Mouse (Mus musculus) WW6 (cell line): ENCODE data around the gene Cacna1d.

Source experiments
- DNase-seq: peaks from one replicate; pipeline ENCODE4 v3.0.0-alpha.2; 2013; ENCODE audit warnings: low read depth, low spot score

Cacna1d gene

DNA sequence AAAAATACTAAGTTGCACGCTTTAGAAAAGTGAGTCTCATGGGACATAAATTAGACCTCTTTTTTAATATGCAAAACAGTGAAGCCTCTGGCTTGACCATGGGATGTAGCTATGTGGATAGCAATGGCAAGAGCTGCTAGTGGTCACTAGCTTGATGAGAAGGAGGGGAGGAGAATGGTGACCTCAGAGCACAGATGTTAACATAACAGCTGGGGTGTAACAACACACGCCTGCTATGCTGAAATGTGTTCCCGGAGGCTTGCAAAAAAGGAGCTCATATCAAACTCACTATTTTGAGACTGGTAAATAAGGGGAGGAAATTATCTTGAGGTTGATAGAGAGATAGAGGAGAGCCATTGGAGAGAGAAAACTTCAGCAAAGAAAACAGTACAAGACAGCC is 32.4 kb downstream of the Cacna1d start:
- DNase-seq, result no peak

GRCm38 (mm10) chr14:30457897-30458296 is 33.4 kb downstream of the Cacna1d start:
- no peak for DNase-seq

- no peak for DNase-seq
These were observed 33.8 kb downstream of the Cacna1d start for GRCm38 (mm10) chr14:30457436-30457835.

- no peak for DNase-seq
These were observed 35.3 kb downstream of the Cacna1d start for GRCm38 (mm10) chr14:30455801-30456595.

- no peak for DNase-seq
These were observed 51.3 kb downstream of the Cacna1d start for GRCm38 (mm10) chr14:30439915-30440314.

DNA sequence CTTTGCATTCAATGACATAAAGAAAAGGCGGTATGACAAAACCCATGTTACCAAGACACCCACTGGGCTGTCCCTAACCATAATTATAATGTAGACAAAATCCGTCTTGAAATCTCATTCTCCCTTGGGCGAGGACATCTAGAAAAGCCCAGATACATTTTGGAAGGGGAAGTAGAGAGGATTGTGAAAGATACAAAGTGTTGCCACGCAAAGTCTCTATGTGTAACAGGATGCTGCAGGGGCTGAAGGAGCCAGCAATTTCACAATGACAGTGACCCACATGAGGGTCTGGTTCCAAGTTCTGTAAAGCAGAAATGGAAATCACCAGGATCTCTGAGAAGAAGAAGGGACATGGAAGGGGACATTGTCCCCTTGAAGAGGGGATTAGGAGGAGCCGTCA is 55.9 kb downstream of the Cacna1d start:
- no peak for DNase-seq

- DNase-seq, result no peak
These were observed 60.8 kb downstream of the Cacna1d start for GRCm38 (mm10) chr14:30430446-30430845.

GRCm38 (mm10) chr14:30430026-30430425 is 61.2 kb downstream of the Cacna1d start:
- DNase-seq, result no peak

GRCm38 (mm10) chr14:30429606-30430005 is 61.6 kb downstream of the Cacna1d start:
- DNase-seq, result no peak

GRCm38 (mm10) chr14:30428757-30429156 is 62.5 kb downstream of the Cacna1d start:
- DNase-seq, result no peak

DNA sequence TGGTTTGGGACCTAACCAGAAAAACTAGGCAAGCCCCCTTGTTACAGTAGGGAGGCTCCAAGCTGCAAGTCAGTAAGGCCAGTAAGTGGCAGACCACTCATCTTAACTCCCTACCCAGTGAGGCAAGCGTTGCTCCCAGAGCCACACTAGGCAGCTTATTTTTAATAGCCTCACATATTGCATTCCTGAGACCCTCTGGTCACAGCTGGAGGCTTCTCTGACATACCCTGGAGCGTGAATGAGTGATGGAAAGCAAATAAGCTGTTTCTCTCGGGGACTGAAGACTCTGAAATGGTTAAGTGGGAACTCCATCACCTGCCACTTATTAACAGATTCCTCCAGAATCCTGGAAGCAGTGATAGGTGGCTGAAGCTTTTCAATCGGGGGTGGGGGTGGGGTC is 65.4 kb downstream of the Cacna1d start:
- DNase-seq, result no peak

- no peak for DNase-seq
These were observed 66.1 kb downstream of the Cacna1d start for GRCm38 (mm10) chr14:30425175-30425574.

DNA sequence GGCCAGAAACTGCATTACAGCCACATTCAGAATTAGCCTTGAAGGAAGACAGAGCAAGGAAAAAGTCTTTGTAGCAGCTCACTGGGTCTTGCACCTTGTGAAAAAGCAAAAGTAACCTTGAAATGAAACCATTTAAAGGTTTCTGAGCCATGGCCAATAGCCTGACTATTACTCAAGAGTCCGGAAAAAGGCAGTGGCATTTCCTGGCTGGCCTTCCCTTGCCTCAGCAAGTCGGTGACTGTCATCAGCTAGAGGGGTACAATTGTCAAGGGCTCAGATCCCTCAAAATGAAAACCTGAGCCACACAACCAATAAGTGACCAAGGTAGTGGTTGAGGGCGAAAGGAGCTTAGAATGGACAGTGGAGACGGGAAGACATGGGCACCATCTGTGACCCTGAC is 66.6 kb downstream of the Cacna1d start:
- no peak for DNase-seq

DNA sequence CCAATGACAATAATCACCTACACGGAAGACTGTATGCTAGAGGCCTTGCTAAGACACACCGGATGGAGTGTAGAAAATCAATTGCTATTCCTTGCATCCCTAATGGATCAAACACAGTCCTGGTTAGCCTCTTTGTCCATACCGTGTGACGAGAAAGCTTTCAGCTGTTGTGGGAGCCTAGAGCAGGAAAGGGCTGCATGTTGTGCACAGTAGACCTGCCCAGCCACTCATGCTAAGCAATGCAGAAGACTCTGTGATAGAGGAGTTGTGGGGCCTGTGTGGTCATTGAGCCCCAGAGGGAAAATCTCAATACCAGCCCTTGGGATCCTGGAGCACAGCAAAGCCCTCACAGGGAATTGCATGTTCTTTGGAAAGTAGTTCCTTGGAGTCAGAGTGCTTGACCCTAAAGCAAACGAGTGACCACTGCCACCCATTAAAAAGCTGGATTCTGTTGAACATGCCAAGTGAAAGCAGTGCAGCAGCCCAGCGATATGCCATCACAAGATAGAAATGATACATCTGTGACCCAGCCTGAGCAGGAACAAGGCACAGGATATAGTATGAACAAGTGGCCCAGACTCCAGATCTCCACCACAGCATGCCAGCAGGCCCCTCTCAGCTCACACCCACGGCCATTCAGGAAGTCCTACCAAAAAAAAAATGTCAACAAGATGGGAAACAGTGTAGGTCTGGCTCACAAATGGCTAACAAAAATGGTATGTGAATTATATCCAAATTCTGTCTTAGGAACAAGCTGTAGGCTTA is 68.7 kb downstream of the Cacna1d start:
- no peak for DNase-seq

- no peak for DNase-seq
These were observed 71.8 kb downstream of the Cacna1d start for GRCm38 (mm10) chr14:30419458-30419857.

- no peak for DNase-seq
These were observed 72.2 kb downstream of the Cacna1d start for GRCm38 (mm10) chr14:30419046-30419445.

DNA sequence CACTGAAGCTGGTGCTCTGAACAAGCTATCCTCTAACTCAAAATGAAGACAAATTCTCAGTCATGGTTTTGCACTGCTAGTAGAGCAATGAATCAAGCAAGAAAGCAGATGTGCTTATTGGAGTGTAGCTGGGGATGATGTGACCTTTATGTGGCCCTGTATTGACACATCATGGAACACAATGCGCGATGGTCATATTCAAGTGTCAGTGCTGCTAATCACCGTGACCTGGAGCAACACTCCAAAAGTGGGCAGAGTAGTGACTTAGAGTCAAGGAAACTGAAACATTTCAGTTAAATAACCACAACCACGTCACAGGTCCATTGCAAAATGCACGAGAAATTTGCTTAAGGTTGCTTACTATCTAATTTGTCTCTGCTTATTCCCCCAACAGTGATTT is 75.4 kb downstream of the Cacna1d start:
- DNase-seq, result no peak

- DNase-seq, result no peak
These were observed 77.1 kb downstream of the Cacna1d start for GRCm38 (mm10) chr14:30414131-30414530.

DNA sequence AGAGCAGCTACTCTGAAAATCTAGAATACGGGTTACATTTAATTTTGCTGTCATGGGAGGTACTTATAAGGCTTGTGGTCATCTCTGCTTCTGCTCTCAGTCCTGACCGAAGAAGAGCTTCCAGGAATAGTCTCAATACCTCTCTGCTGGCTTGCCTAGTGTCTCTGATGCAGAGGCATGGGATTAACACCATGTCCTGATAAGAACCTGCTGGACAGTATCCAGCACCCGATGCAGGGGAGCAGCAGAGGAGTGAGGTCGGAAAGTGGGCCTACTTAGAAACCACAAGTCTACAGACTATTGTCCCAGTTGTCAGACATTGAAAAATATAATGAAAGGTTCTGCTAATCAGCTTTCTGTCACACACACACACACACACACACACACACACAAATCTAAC is 81.9 kb downstream of the Cacna1d start:
- DNase-seq, result no peak

GRCm38 (mm10) chr14:30405456-30406225 is 85.6 kb downstream of the Cacna1d start:
- no peak for DNase-seq

DNA sequence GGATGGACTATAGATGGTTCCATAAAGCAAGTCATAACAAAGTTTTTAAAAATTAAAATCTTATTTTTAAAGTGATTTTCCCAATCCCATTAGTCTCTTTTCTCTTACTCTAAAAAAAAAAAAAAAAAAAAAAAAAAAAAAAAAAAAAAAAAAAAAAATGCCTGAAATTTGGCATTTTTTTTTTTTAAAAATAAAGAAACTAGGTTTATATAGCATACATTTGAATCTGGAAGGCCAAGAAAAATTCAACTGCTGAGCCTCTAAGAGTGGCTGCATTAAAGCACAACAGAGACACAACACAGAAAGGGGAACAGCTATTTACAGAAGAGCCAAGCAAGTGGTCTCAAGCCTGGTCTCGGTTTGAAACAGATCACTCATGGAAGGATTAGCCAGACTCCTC is 112.9 kb downstream of the Cacna1d start:
- no peak for DNase-seq

DNA sequence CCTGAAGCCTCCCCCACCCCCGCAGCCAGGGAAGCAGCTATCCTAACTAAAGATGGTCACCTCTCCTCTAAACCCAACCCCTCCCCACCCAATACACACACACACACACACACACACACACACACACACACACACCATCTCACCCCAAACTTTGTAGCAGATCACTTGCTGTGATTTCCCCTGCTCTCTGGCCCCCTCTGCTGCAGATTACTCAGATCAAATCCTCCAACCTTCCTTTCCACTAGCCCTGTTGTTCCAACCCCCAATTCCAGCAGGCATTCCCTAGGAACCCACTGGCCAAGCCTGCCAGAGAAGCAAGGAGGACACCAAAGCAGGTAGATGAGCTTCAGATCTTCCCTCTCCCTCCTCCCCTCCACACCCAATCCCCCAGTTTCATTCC is 118.4 kb downstream of the Cacna1d start:
- no peak for DNase-seq
